Mouse (Mus musculus): Measurements from ENCODE around the gene Man1a. TPM values are rescaled to one million over a fixed set of nuclear protein-coding genes. Genes with fewer than 3 reads are reported as not detected.

The Man1a gene
- total and polyA plus RNA-seq, 3 experiments = 5.8 to 7.3 TPM; not detected in 1

GRCm38 (mm10) chr10:54043358-54043757 is 33.1 kb downstream of the Man1a start:
- Histone ChIP-seq H3K9me3 (replicated peaks; ENCODE audit: insufficient read depth, low read length) (no peaks in the 10 kb centered on the region), H3K79me2 (ENCODE audit: control insufficient read depth, insufficient read depth, low read length, poor library complexity) (no peaks in the 10 kb centered on the region), H3K9ac (ENCODE audit: control insufficient read depth, low read depth, low read length, poor library complexity, severe bottlenecking) (no peak overlapping the region), H3K4me1 (ENCODE audit: control insufficient read depth in 1 of 2, insufficient read depth in 2 of 2, low read length in 2 of 2) (peaks cover 19 to 30% of the 10 kb centered on the region in 2 experiments), H3K27me3 (ENCODE audit: control insufficient read depth in 1 of 2, insufficient read depth in 2 of 2, low read length in 2 of 2) (no peaks in the 10 kb centered on the region), H3K36me3 (ENCODE audit: control insufficient read depth in 1 of 2, insufficient read depth in 2 of 2, low read length in 2 of 2) (peaks cover 0 to 38% of the 10 kb centered on the region in 2 experiments; a peak in 2 of 4 replicates), H3K27ac (ENCODE audit: control insufficient read depth, low read depth, low read length) (no peak overlapping the region), H3K4me3 (ENCODE audit: control insufficient read depth in 1 of 2, insufficient read depth in 1 of 2, low read depth in 2 of 2, low read length in 2 of 2) (no peak overlapping the region)
- TF ChIP-seq CHD1 (IDR thresholded peaks at IDR 0.05; ENCODE audit: low read depth, low read length) (no peak), ZKSCAN1 (IDR thresholded peaks at IDR 0.05; ENCODE audit: low read depth, low read length) (no peak), MAX (IDR thresholded peaks at IDR 0.05; ENCODE audit: low read length) (no peak), GATA1 (IDR thresholded peaks at IDR 0.05; ENCODE audit: low read depth, low read length) (no peak), USF2 (IDR thresholded peaks at IDR 0.05; ENCODE audit: borderline replicate concordance in 1 of 2, insufficient read depth in 1 of 2, low read depth in 1 of 2, low read length in 2 of 2) (no peak), E2F4 (IDR thresholded peaks at IDR 0.05; ENCODE audit: borderline replicate concordance, low read depth, low read length) (no peak), TCF12 (IDR thresholded peaks at IDR 0.05; ENCODE audit: low read depth, low read length) (no peak), RCOR1 (IDR thresholded peaks at IDR 0.05; ENCODE audit: low read depth, low read length) (no peak), BHLHE40 (IDR thresholded peaks at IDR 0.05; ENCODE audit: borderline replicate concordance, low read depth, low read length) (no peak)
- peak; percentile 44 for DNase-seq (ENCODE audit: low read depth, low spot score)

- TF ChIP-seq ETS1 (IDR thresholded peaks at IDR 0.05; ENCODE audit: low read depth, low read length) = no peak
- peak; percentile 48 for TF ChIP-seq TAL1 (IDR thresholded peaks at IDR 0.05; ENCODE audit: low read length)
- Histone ChIP-seq H3K9me3 (replicated peaks; ENCODE audit: insufficient read depth, low read length) (no peaks in the 10 kb centered on the region), H3K4me3 (ENCODE audit: control insufficient read depth in 1 of 2, insufficient read depth in 1 of 2, low read depth in 2 of 2, low read length in 2 of 2) (no peak overlapping the region), H3K79me2 (ENCODE audit: control insufficient read depth, insufficient read depth, low read length, poor library complexity) (no peaks in the 10 kb centered on the region), H3K27ac (ENCODE audit: control insufficient read depth, low read depth, low read length) (no peak overlapping the region), H3K9ac (ENCODE audit: control insufficient read depth, low read depth, low read length, poor library complexity, severe bottlenecking) (no peak overlapping the region), H3K36me3 (ENCODE audit: control insufficient read depth in 1 of 2, insufficient read depth in 2 of 2, low read length in 2 of 2) (peaks cover 0 to 45% of the 10 kb centered on the region in 2 experiments; a peak in 2 of 4 replicates), H3K4me1 (ENCODE audit: control insufficient read depth in 1 of 2, insufficient read depth in 2 of 2, low read length in 2 of 2) (peaks cover 26 to 37% of the 10 kb centered on the region in 2 experiments), H3K27me3 (ENCODE audit: control insufficient read depth in 1 of 2, insufficient read depth in 2 of 2, low read length in 2 of 2) (no peaks in the 10 kb centered on the region)
- DNase-seq (ENCODE audit: low read depth, low spot score) = no peak
Observed at GRCm38 (mm10) chr10:54042212-54042840, 34.1 kb downstream of the Man1a start.

Measured in MEL (cell line).